ENCODE assay signal across 11 mouse cellular contexts in the genomic region with DNA sequence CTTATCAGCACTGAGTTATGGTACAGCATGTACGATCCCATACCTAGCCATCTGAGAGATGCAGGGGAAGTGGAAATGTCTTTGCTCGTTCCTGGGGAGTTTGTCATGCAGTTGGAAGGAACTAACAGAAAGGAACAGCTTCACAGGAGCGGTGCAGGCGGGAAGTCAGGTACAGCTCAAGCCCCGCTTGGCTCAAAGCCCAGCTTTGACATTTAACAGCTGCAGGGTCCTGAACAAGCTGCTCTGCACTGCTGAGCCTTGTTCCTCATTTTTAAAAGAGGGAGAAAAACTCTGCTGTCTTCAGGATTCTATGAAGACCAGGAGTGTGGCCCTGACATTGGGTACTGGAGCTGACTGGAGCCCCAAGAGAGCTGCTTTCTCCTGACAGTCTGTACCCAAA.
DNase-seq lines count a peak whose midpoint lies in the region; ATAC-seq lines count a peak whose summit lies in the region.
"Had no signal": no experiment of that assay in that cellular context is flagged by ENCODE, and none has a peak within 500 bp of the region (broad histone marks: within the 10 kb centered on the region; RNA-seq: fewer than 3 reads in every experiment).

No protein-coding gene starts in this region.

- no peak overlapping the region for H3K9ac ChIP-seq in heart, embryonic 11.5 days (ENCODE audit: low read depth, low read length)
- no peak overlapping the region for H3K9ac ChIP-seq in midbrain, embryonic 14.5 days (replicated peaks; ENCODE audit: low read length)
- no peak overlapping the region for H3K9ac ChIP-seq in midbrain, embryonic 15.5 days
- H3K9ac ChIP-seq in heart, embryonic 16.5 days (ENCODE audit: low read length): peak overlapping the region; percentile 31
- peak overlapping the region; percentile 44; the same call in 1 of the 2 replicates for H3K9ac ChIP-seq in stomach, embryonic 16.5 days (ENCODE audit: low read length)

- H3K36me3 ChIP-seq in heart, embryonic 11.5 days (ENCODE audit: control insufficient read depth, insufficient read depth, low read length): no peaks in the 10 kb centered on the region
- H3K36me3 ChIP-seq in heart, embryonic 10.5 days: no peaks in the 10 kb centered on the region
- H3K36me3 ChIP-seq in midbrain, embryonic 14.5 days (ENCODE audit: control insufficient read depth, insufficient read depth, low read length): no peaks in the 10 kb centered on the region
- no peaks in the 10 kb centered on the region for H3K36me3 ChIP-seq in midbrain, embryonic 15.5 days (replicated peaks)
- no peaks in the 10 kb centered on the region for H3K36me3 ChIP-seq in heart, embryonic 16.5 days (ENCODE audit: control insufficient read depth, insufficient read depth)
- H3K36me3 ChIP-seq in stomach, embryonic 16.5 days (ENCODE audit: control insufficient read depth, insufficient read depth, low read length): no peaks in the 10 kb centered on the region

- no peak overlapping the region for H3K27ac ChIP-seq in heart, embryonic 11.5 days (ENCODE audit: low read depth, low read length)
- no peak overlapping the region for H3K27ac ChIP-seq in heart, embryonic 10.5 days
- H3K27ac ChIP-seq in midbrain, embryonic 14.5 days (replicated peaks; ENCODE audit: low read depth, low read length): no peak overlapping the region
- H3K27ac ChIP-seq in midbrain, embryonic 15.5 days: no peak overlapping the region
- H3K27ac ChIP-seq in heart, embryonic 16.5 days (ENCODE audit: low read length): peak overlapping the region; percentile 71
- peak overlapping the region; percentile 68 for H3K27ac ChIP-seq in stomach, embryonic 16.5 days (ENCODE audit: low read length)
- H3K27ac ChIP-seq: layer of hippocampus, adult 2 months had no signal

- no peak overlapping the region for H3K4me3 ChIP-seq in heart, embryonic 11.5 days (ENCODE audit: low read depth, low read length)
- H3K4me3 ChIP-seq in heart, embryonic 10.5 days: no peak overlapping the region
- H3K4me3 ChIP-seq in midbrain, embryonic 14.5 days (replicated peaks; ENCODE audit: low read depth, low read length): no peak overlapping the region
- no peak overlapping the region for H3K4me3 ChIP-seq in midbrain, embryonic 15.5 days
- H3K4me3 ChIP-seq in heart, embryonic 16.5 days (ENCODE audit: low read length): no peak overlapping the region
- H3K4me3 ChIP-seq in stomach, embryonic 16.5 days (replicated peaks; ENCODE audit: low read length): no peak overlapping the region
- H3K4me3 ChIP-seq: layer of hippocampus, adult 2 months had no signal

- ATAC-seq in heart, embryonic 11.5 days (replicated peaks; ENCODE audit: insufficient number of reproducible peaks, low FRiP score, low TSS enrichment): no peak; the same call in 1 of the 2 replicates
- 0 out of 2 replicates have a peak, but pooled peaks have one; percentile 27 for ATAC-seq in midbrain, embryonic 14.5 days (ENCODE audit: low FRiP score, low TSS enrichment)
- no peak for ATAC-seq in midbrain, embryonic 15.5 days (replicated peaks)
- peak; percentile 88 for ATAC-seq in heart, embryonic 16.5 days (replicated peaks; ENCODE audit: extremely low read depth, insufficient read depth, low FRiP score)
- ATAC-seq in stomach, embryonic 16.5 days (ENCODE audit: insufficient read depth, low FRiP score): peak; percentile 90
- ATAC-seq: lung, postnatal 0 days had no signal

- WGBS in heart, embryonic 11.5 days (ENCODE audit: insufficient replicate concordance): 35% methylated on average over 5 of the region's 5 CpGs
- 52% methylated on average over 5 of the region's 5 CpGs for WGBS in heart, embryonic 10.5 days
- 65% methylated on average over 5 of the region's 5 CpGs for WGBS in midbrain, embryonic 14.5 days
- WGBS in midbrain, embryonic 15.5 days: 48% methylated on average over 5 of the region's 5 CpGs
- 8% methylated on average over 5 of the region's 5 CpGs for WGBS in heart, embryonic 16.5 days
- WGBS in stomach, embryonic 16.5 days: 22% methylated on average over 5 of the region's 5 CpGs

- peak overlapping the region; percentile 9; the same call in 1 of the 2 replicates for H3K4me2 ChIP-seq in heart, embryonic 11.5 days
- H3K4me2 ChIP-seq in midbrain, embryonic 14.5 days (ENCODE audit: low read length): no peak overlapping the region
- H3K4me2 ChIP-seq in midbrain, embryonic 15.5 days: no peak overlapping the region
- peak overlapping the region; percentile 45 for H3K4me2 ChIP-seq in heart, embryonic 16.5 days (ENCODE audit: low read depth, low read length)
- 0 out of 2 replicates have a peak overlapping the region, but pooled peaks have one; percentile 3 for H3K4me2 ChIP-seq in stomach, embryonic 16.5 days (ENCODE audit: low read depth, low read length)

- H3K27me3 ChIP-seq in heart, embryonic 11.5 days (ENCODE audit: control insufficient read depth, insufficient read depth, low read length): no peaks in the 10 kb centered on the region
- H3K27me3 ChIP-seq in heart, embryonic 10.5 days (ENCODE audit: insufficient read depth, poor library complexity, severe bottlenecking): no peaks in the 10 kb centered on the region
- no peaks in the 10 kb centered on the region for H3K27me3 ChIP-seq in midbrain, embryonic 14.5 days (ENCODE audit: control insufficient read depth, insufficient read depth, low read length)
- no peaks in the 10 kb centered on the region for H3K27me3 ChIP-seq in midbrain, embryonic 15.5 days (replicated peaks)
- no peaks in the 10 kb centered on the region for H3K27me3 ChIP-seq in heart, embryonic 16.5 days (ENCODE audit: control insufficient read depth, insufficient read depth, low read length)
- H3K27me3 ChIP-seq in stomach, embryonic 16.5 days (ENCODE audit: control insufficient read depth, insufficient read depth, low read length): no peaks in the 10 kb centered on the region

- DNase-seq in heart, embryonic 10.5 days (ENCODE audit: low spot score): no peak
- DNase-seq in midbrain, embryonic 14.5 days: peak; percentile 58
- no peak for DNase-seq in layer of hippocampus, postnatal 14 days (ENCODE audit: low spot score in 2 of 2)
- no peak for DNase-seq in layer of hippocampus, adult 9-11 months
- DNase-seq: gastrocnemius, postnatal 10 days had no signal

- peaks cover 12% of the 10 kb centered on the region for H3K4me1 ChIP-seq in heart, embryonic 11.5 days (ENCODE audit: control insufficient read depth, insufficient read depth, low read length)
- peaks cover 12% of the 10 kb centered on the region; the same call in 1 of the 2 replicates for H3K4me1 ChIP-seq in heart, embryonic 10.5 days
- H3K4me1 ChIP-seq in midbrain, embryonic 14.5 days (ENCODE audit: control insufficient read depth, insufficient read depth, low read length): no peaks in the 10 kb centered on the region
- no peaks in the 10 kb centered on the region for H3K4me1 ChIP-seq in midbrain, embryonic 15.5 days
- peaks cover 35% of the 10 kb centered on the region for H3K4me1 ChIP-seq in heart, embryonic 16.5 days (ENCODE audit: control insufficient read depth, insufficient read depth, low read length)
- peaks cover 14% of the 10 kb centered on the region; the same call in 1 of the 2 replicates for H3K4me1 ChIP-seq in stomach, embryonic 16.5 days (ENCODE audit: control insufficient read depth, insufficient read depth, low read length)

- H3K9me3 ChIP-seq in heart, embryonic 11.5 days (replicated peaks; ENCODE audit: control insufficient read depth, low read length): no peaks in the 10 kb centered on the region
- no peaks in the 10 kb centered on the region for H3K9me3 ChIP-seq in heart, embryonic 10.5 days
- no peaks in the 10 kb centered on the region for H3K9me3 ChIP-seq in midbrain, embryonic 14.5 days (ENCODE audit: control insufficient read depth, low read length)
- H3K9me3 ChIP-seq in midbrain, embryonic 15.5 days: no peaks in the 10 kb centered on the region
- no peaks in the 10 kb centered on the region for H3K9me3 ChIP-seq in heart, embryonic 16.5 days (replicated peaks; ENCODE audit: control insufficient read depth, low read length)
- no peaks in the 10 kb centered on the region for H3K9me3 ChIP-seq in stomach, embryonic 16.5 days (replicated peaks; ENCODE audit: control insufficient read depth, low read length)

Comparison
In these comparisons a context has a peak if more than half of its experiments do, and no peak if none do; other contexts are left out.
1. ATAC-seq: peak in midbrain, embryonic 14.5 days (single experiment), heart, embryonic 16.5 days (single experiment) and stomach, embryonic 16.5 days (single experiment); none in heart, embryonic 11.5 days (single experiment) and midbrain, embryonic 15.5 days (single experiment).
2. H3K27ac ChIP-seq: peak in heart, embryonic 16.5 days (single experiment) and stomach, embryonic 16.5 days (single experiment); none in heart, embryonic 11.5 days (single experiment), heart, embryonic 10.5 days (single experiment), midbrain, embryonic 14.5 days (single experiment) and midbrain, embryonic 15.5 days (single experiment).
3. H3K9ac ChIP-seq: peak in heart, embryonic 16.5 days (single experiment) and stomach, embryonic 16.5 days (single experiment); none in heart, embryonic 11.5 days (single experiment), midbrain, embryonic 14.5 days (single experiment) and midbrain, embryonic 15.5 days (single experiment).
4. H3K4me2 ChIP-seq: peak in heart, embryonic 11.5 days (single experiment), heart, embryonic 16.5 days (single experiment) and stomach, embryonic 16.5 days (single experiment); none in midbrain, embryonic 14.5 days (single experiment) and midbrain, embryonic 15.5 days (single experiment).